Mouse (Mus musculus): ENCODE data around the gene Wnk4. TPM values are rescaled to one million over a fixed set of nuclear protein-coding genes. Genes with fewer than 3 reads are reported as not detected.

The Wnk4 gene
- polyA plus RNA-seq, 1 experiment from 2014 or later = 5.4 TPM

DNA sequence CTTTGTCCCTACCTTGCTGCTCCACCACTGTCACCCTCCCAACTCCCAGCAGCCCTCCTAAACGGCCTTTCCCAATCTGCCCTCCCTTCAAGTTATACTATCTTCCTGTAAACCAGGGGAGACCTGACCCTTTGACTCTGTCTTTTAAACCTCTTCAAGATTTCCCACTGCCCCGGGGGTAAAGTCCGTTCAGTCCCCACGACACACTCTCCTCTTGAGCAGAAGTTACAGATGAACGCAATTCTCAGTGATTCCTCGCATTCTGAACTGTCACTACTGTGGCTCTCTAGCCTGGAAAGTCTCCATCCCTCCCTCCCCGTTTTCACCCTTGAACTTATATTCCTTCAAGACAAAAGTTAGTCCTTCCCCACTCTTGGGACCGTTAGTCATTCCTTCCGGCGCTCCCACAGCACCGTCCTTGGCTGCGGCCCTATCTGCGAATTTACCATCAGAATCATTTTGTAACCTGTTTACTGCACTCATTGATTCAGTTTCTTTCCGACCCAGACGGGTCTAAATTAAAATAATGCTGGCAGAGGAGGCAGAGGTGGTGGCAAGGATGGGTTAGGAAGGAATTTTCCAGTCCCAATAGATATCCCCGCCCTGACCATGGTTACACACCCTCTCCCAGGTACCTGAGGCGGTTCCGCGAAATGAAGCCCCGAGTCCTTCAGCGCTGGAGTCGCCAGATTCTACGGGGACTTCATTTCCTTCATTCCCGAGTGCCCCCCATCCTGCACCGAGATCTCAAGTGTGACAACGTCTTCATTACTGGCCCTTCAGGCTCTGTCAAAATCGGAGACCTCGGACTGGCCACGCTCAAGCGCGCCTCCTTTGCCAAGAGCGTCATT, 3.0 kb downstream of the Wnk4 start:
- H3K4me1 ChIP-seq (ENCODE audit: control insufficient read depth, low read depth, low read length) = peaks cover 41% of the 10 kb centered on the region
- ATAC-seq (ENCODE audit: low read depth) = no peak
- H3K36me3 ChIP-seq (ENCODE audit: control insufficient read depth, insufficient read depth) = no peaks in the 10 kb centered on the region
- no peak overlapping the region for H3K9ac ChIP-seq (ENCODE audit: low read depth, low read length)
- no peak overlapping the region for H3K27ac ChIP-seq (ENCODE audit: low read length)
- peaks cover 57% of the 10 kb centered on the region for H3K27me3 ChIP-seq (ENCODE audit: control insufficient read depth, insufficient read depth, low read depth, low read length)
- no peaks in the 10 kb centered on the region for H3K9me3 ChIP-seq (replicated peaks; ENCODE audit: control insufficient read depth, low read length)
- WGBS (ENCODE audit: insufficient replicate concordance) = 13% methylated on average over 32 of the region's 32 CpGs
- no peak overlapping the region for H3K4me3 ChIP-seq (ENCODE audit: low read depth, low read length)
- peak overlapping the region; percentile 98; the same call in 1 of the 2 replicates for H3K4me2 ChIP-seq (ENCODE audit: low read depth, low read length)

DNA sequence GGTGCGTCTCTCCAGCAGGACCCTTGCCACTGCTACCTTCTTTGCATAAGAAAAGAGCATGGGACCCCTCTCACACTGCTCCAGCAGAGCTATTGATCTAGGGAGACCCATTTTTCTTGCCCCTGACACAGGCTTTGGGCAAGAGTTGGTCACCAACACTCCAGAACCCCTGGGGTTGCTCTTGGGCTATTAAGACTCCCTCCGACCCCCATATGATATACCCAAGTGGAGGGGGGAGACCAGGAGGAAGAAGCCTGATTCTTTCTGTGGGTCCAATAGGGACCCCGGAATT, 3.6 kb downstream of the Wnk4 start:
- WGBS (ENCODE audit: insufficient replicate concordance) = 31% methylated on average over 3 of the region's 3 CpGs
- no peaks in the 10 kb centered on the region for H3K36me3 ChIP-seq (ENCODE audit: control insufficient read depth, insufficient read depth)
- ATAC-seq (ENCODE audit: low read depth) = no peak
- peaks cover 36% of the 10 kb centered on the region for H3K4me1 ChIP-seq (ENCODE audit: control insufficient read depth, low read depth, low read length)
- no peak overlapping the region for H3K27ac ChIP-seq (ENCODE audit: low read length)
- no peak overlapping the region for H3K4me2 ChIP-seq (ENCODE audit: low read depth, low read length)
- H3K9me3 ChIP-seq (replicated peaks; ENCODE audit: control insufficient read depth, low read length) = no peaks in the 10 kb centered on the region
- no peak overlapping the region for H3K9ac ChIP-seq (ENCODE audit: low read depth, low read length)
- no peak overlapping the region for H3K4me3 ChIP-seq (ENCODE audit: low read depth, low read length)
- peaks cover 59% of the 10 kb centered on the region for H3K27me3 ChIP-seq (ENCODE audit: control insufficient read depth, insufficient read depth, low read depth, low read length)

DNA sequence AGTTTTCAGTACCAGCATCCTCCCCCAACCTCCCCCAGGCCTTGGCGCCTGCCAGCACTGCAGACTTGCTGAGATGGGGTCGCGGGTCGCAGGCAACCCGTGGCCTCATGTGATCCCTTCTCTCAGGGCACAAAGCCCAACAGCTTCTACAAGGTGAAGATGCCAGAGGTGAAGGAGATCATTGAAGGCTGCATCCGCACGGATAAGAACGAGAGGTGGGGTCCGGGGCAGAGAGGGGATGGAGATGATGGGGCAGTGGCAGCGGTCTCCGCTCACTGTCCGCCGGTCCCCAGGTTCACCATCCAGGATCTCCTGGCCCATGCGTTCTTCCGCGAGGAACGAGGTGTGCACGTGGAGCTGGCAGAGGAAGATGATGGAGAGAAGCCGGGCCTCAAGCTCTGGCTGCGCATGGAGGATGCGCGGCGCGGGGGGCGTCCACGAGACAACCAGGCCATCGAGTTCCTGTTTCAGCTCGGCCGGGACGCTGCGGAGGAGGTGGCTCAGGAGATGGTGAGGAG, 4.6 kb downstream of the Wnk4 start:
- Histone ChIP-seq H3K36me3 (ENCODE audit: control insufficient read depth, insufficient read depth) (no peaks in the 10 kb centered on the region), H3K27me3 (ENCODE audit: control insufficient read depth, insufficient read depth, low read depth, low read length) (peaks cover 66% of the 10 kb centered on the region), H3K4me2 (ENCODE audit: low read depth, low read length) (no peak overlapping the region), H3K9ac (ENCODE audit: low read depth, low read length) (no peak overlapping the region), H3K4me1 (ENCODE audit: control insufficient read depth, low read depth, low read length) (peaks cover 36% of the 10 kb centered on the region), H3K4me3 (ENCODE audit: low read depth, low read length) (no peak overlapping the region; the same call in 1 of the 2 replicates), H3K9me3 (replicated peaks; ENCODE audit: control insufficient read depth, low read length) (no peaks in the 10 kb centered on the region), H3K27ac (ENCODE audit: low read length) (no peak overlapping the region)
- 8% methylated on average over 31 of the region's 31 CpGs for WGBS (ENCODE audit: insufficient replicate concordance)
- no peak for ATAC-seq (ENCODE audit: low read depth)

DNA sequence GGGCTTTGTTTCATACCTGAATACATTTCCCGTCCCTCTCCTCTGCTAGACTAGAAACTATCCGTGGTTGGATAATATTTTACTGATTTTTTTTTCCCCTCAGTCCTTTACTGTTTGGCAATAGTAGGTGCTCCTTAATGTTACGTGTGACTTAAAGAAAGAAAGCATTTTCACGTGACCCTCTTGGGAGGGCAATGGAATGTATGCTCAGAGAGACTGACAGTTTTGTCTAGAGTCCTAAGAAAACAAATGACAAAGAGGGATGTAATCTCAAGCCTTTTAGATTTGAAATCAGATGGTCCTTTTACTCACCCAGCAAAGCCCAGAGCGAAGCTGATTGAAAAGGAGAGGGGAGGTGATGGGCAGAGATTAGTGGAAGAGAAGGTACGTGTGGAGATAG, 5.5 kb downstream of the Wnk4 start:
- H3K27me3 ChIP-seq (ENCODE audit: control insufficient read depth, insufficient read depth, low read depth, low read length) = peaks cover 67% of the 10 kb centered on the region
- H3K27ac ChIP-seq (ENCODE audit: low read length) = no peak overlapping the region
- H3K4me3 ChIP-seq (ENCODE audit: low read depth, low read length) = no peak overlapping the region
- H3K4me2 ChIP-seq (ENCODE audit: low read depth, low read length) = no peak overlapping the region
- H3K9me3 ChIP-seq (replicated peaks; ENCODE audit: control insufficient read depth, low read length) = no peaks in the 10 kb centered on the region
- WGBS (ENCODE audit: insufficient replicate concordance) = 41% methylated on average over 6 of the region's 6 CpGs
- no peak for ATAC-seq (ENCODE audit: low read depth)
- no peaks in the 10 kb centered on the region for H3K36me3 ChIP-seq (ENCODE audit: control insufficient read depth, insufficient read depth)
- H3K9ac ChIP-seq (ENCODE audit: low read depth, low read length) = no peak overlapping the region
- peaks cover 28% of the 10 kb centered on the region for H3K4me1 ChIP-seq (ENCODE audit: control insufficient read depth, low read depth, low read length)

DNA sequence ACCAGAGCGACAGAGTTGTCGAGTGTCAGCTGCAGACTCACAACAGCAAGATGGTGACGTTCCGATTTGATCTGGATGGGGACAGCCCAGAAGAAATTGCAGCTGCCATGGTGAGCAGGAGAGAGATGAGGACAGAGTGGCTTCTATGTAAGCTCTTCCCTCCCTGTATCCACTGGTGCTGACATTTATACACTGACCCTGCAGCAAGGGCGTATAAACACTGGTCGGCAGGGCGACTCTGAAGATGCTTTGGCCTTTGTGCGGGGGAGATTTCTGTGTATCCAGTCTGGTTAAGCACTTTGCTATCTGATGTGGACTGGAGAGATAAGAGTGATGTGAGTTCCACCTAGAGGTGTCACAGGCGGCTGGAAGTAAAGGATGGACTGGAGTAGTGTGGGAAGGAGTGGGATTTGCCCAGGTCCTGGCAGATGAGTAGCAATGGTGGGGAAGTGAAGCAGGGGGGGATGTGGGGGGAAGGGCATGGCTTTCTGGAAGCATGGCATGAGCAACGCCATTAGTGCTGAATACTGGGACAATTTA, 9.3 kb downstream of the Wnk4 start:
- H3K9me3 ChIP-seq (replicated peaks; ENCODE audit: control insufficient read depth, low read length) = no peaks in the 10 kb centered on the region
- no peak overlapping the region for H3K4me2 ChIP-seq (ENCODE audit: low read depth, low read length)
- no peaks in the 10 kb centered on the region for H3K36me3 ChIP-seq (ENCODE audit: control insufficient read depth, insufficient read depth)
- 16% methylated on average over 10 of the region's 10 CpGs for WGBS (ENCODE audit: insufficient replicate concordance)
- H3K27me3 ChIP-seq (ENCODE audit: control insufficient read depth, insufficient read depth, low read depth, low read length) = peaks cover 34% of the 10 kb centered on the region
- peaks cover 11% of the 10 kb centered on the region for H3K4me1 ChIP-seq (ENCODE audit: control insufficient read depth, low read depth, low read length)
- H3K27ac ChIP-seq (ENCODE audit: low read length) = no peak overlapping the region
- no peak overlapping the region for H3K4me3 ChIP-seq (ENCODE audit: low read depth, low read length)
- ATAC-seq (ENCODE audit: low read depth) = peak; percentile 83
- H3K9ac ChIP-seq (ENCODE audit: low read depth, low read length) = no peak overlapping the region

DNA sequence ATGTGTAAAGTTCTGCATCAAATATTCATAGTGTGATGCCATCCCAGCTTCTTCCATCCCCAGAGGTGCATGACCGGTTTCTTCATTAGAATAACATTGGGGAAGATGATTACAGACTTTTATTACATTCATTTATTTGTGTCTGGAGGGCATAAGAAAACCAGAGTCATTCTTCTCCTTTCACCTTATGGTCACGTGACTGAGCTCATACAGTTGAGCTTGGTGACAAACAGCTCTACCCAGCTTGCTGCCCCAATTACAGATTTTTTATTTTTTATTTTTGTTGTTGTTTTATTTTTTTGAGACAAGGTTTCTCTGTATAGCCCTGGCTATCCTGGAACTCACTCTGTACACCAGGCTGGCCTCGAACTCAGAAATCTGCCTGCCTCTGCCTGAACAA, 12.1 kb downstream of the Wnk4 start:
- Histone ChIP-seq H3K9ac (ENCODE audit: low read depth, low read length) (no peak overlapping the region), H3K4me3 (ENCODE audit: low read depth, low read length) (no peak overlapping the region), H3K4me2 (ENCODE audit: low read depth, low read length) (no peak overlapping the region), H3K36me3 (ENCODE audit: control insufficient read depth, insufficient read depth) (peaks cover 2% of the 10 kb centered on the region; the same call in 1 of the 2 replicates), H3K27me3 (ENCODE audit: control insufficient read depth, insufficient read depth, low read depth, low read length) (peaks cover 12% of the 10 kb centered on the region), H3K27ac (ENCODE audit: low read length) (no peak overlapping the region), H3K9me3 (replicated peaks; ENCODE audit: control insufficient read depth, low read length) (no peaks in the 10 kb centered on the region), H3K4me1 (ENCODE audit: control insufficient read depth, low read depth, low read length) (peaks cover 21% of the 10 kb centered on the region)
- WGBS (ENCODE audit: insufficient replicate concordance) = 69% methylated on average over 3 of the region's 3 CpGs
- ATAC-seq (ENCODE audit: low read depth) = no peak

DNA sequence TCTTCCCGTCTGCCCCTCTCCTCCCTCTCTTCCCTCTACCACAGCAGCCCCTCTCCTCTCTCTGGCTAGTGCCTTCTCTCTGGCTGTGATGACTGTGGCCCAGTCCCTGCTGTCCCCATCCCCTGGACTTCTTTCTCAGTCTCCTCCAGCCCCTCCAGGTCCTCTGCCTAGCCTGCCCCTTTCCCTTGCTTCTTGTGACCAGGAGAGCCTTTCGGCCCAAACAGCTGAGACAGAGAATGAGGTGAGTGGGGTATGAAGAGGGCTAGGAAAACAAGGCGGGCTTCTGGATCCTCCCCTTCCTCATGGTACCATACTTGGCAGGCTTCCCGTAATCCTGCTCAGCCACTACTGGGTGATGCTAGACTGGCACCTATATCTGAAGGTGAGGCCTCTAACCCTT, 14.9 kb downstream of the Wnk4 start:
- Histone ChIP-seq H3K9me3 (replicated peaks; ENCODE audit: control insufficient read depth, low read length) (no peaks in the 10 kb centered on the region), H3K36me3 (ENCODE audit: control insufficient read depth, insufficient read depth) (peaks cover 2% of the 10 kb centered on the region; the same call in 1 of the 2 replicates), H3K27me3 (ENCODE audit: control insufficient read depth, insufficient read depth, low read depth, low read length) (no peaks in the 10 kb centered on the region), H3K9ac (ENCODE audit: low read depth, low read length) (no peak overlapping the region), H3K4me1 (ENCODE audit: control insufficient read depth, low read depth, low read length) (peaks cover 21% of the 10 kb centered on the region), H3K4me2 (ENCODE audit: low read depth, low read length) (no peak overlapping the region), H3K27ac (ENCODE audit: low read length) (no peak overlapping the region), H3K4me3 (ENCODE audit: low read depth, low read length) (no peak overlapping the region)
- WGBS (ENCODE audit: insufficient replicate concordance) = 76% methylated on average over 4 of the region's 4 CpGs
- no peak for ATAC-seq (ENCODE audit: low read depth)

DNA sequence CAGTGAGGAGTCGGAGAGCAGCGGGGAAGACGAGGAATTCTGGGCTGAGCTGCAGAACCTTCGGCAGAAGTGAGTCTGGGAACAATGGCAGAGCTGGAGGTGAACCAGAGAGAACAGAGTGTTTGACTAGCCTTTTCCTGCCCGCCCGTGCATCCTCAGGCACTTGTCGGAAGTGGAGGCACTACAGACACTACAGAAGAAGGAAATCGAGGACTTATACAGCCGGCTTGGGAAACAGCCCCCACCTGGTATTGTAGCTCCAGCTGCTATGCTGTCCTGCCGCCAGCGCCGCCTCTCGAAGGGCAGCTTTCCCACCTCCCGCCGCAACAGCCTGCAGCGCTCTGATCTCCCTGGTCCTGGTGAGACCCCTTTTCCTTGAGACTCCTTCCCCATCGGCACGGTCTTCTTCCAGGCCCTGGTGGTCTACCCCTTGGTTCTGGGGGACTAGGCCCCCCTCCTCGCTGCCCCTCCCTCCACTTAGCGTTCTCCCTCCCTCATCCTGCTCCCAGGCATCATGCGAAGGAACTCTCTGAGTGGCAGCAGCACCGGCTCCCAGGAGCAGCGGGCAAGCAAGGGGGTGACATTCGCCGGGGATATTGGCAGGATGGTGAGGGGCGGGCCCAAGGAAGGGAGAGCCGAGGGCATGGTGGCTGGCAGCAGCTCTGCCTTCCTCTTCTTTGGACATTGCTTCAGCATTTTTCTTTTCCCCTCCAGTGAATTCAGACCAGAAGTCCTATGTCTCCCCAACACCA, 16.1 kb downstream of the Wnk4 start:
- Histone ChIP-seq H3K27ac (ENCODE audit: low read length) (no peak overlapping the region), H3K4me2 (ENCODE audit: low read depth, low read length) (no peak overlapping the region)
- WGBS (ENCODE audit: insufficient replicate concordance) = 61% methylated on average over 27 of the region's 27 CpGs

More for the DNA sequence above, 16.1 kb downstream of the Wnk4 start:
- no peaks in the 10 kb centered on the region for H3K9me3 ChIP-seq (replicated peaks; ENCODE audit: control insufficient read depth, low read length)
- H3K36me3 ChIP-seq (ENCODE audit: control insufficient read depth, insufficient read depth) = peaks cover 2% of the 10 kb centered on the region; the same call in 1 of the 2 replicates
- peaks cover 21% of the 10 kb centered on the region for H3K4me1 ChIP-seq (ENCODE audit: control insufficient read depth, low read depth, low read length)
- no peaks in the 10 kb centered on the region for H3K27me3 ChIP-seq (ENCODE audit: control insufficient read depth, insufficient read depth, low read depth, low read length)
- H3K9ac ChIP-seq (ENCODE audit: low read depth, low read length) = no peak overlapping the region
- H3K4me3 ChIP-seq (ENCODE audit: low read depth, low read length) = no peak overlapping the region
- ATAC-seq (ENCODE audit: low read depth) = no peak

Measured in liver, embryonic 16.5 days (tissue).